Mouse (Mus musculus) kidney, embryonic 16.5 days (tissue): ENCODE data around the gene Il1rl1. TPM values are rescaled to one million over a fixed set of nuclear protein-coding genes. Genes with fewer than 3 reads are reported as not detected.

Experiments used
- ATAC-seq: fragments of 200-750 bp; cut with Nextera tagmentation; 2 replicates; pipeline ENCODE4 v1.8.0; 2017; ENCODE audit warnings: moderate TSS enrichment; ENCODE audit not compliant: low FRiP score, low TSS enrichment
- H3K27ac ChIP-seq: fragments of 300-500 bp; sonication (generic); 2 replicates; pipeline ENCODE4 v1.5.1; 2014; ENCODE audit warnings: low read length
- H3K27me3 ChIP-seq: fragments of 300-500 bp; sonication (generic); 2 replicates; pipeline ENCODE4 v1.6.1; 2014; ENCODE audit warnings: low read length, control low read depth, mixed read lengths; ENCODE audit not compliant: insufficient read depth
- H3K36me3 ChIP-seq: fragments of 300-500 bp; sonication (generic); 2 replicates; pipeline ENCODE4 v1.6.1; 2014; ENCODE audit warnings: low read length, control low read depth, mixed read lengths; ENCODE audit not compliant: insufficient read depth
- H3K4me1 ChIP-seq: fragments of 300-500 bp; sonication (generic); 2 replicates; pipeline ENCODE4 v1.6.1; 2014; ENCODE audit warnings: low read length, control low read depth, mixed read lengths; ENCODE audit not compliant: insufficient read depth
- H3K4me2 ChIP-seq: fragments of 300-500 bp; sonication (generic); replicated peaks from 2 replicates; pipeline ENCODE4 v1.6.1; 2014; ENCODE audit warnings: low read depth, low read length
- H3K4me3 ChIP-seq: fragments of 300-500 bp; sonication (generic); 2 replicates; pipeline ENCODE4 v1.5.1; 2014; ENCODE audit warnings: mild to moderate bottlenecking, low read length
- H3K9ac ChIP-seq: fragments of 300-500 bp; sonication (generic); replicated peaks from 2 replicates; pipeline ENCODE4 v1.6.1; 2014; ENCODE audit warnings: low read length
- H3K9me3 ChIP-seq: fragments of 300-500 bp; sonication (generic); 2 replicates; pipeline ENCODE4 v1.6.1; 2016; ENCODE audit warnings: low read length, control low read depth
- WGBS: fragments of 180-500 bp; shearing (Covaris S2); extraction: QIAGEN DNeasy Blood & Tissue Kit; methylation state at CpG from one replicate; pipeline ENCODE4 v1.1.7; 2014; 5-methylcytosine and 5-hydroxymethylcytosine counted together
- polyA plus RNA-seq: library from polyadenylated mRNA; unstranded; fragments of >200 nt; fragmentation: Nextera tagmentation; extraction: Ambion mirVana; gene quantifications from 2 replicates; pipeline ENCODE4 v1.2.1, GENCODE M21; 2015

The Il1rl1 gene
- polyA plus RNA-seq, 1 experiment from 2014 or later = 0.21 TPM

DNA sequence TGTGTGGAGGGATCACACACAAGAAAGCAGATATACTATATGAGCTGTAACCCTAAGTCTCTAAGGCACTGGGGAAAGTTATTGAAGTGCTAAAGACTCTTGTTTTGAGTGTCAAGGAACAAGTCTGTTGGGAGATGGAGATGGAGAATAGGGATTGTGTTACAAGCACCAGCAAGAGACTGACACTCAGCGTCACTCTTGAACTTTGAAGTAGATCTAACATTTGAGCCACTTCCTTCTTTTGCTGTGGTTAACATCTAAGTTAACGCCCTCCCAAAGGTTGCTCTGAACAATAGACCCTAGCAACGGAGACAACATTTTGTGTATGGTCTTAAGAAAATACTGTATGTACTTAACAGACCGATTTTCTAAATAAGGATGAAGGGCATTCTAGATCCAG, 44.3 kb downstream of the Il1rl1 start:
- no peak overlapping the region for H3K4me2 ChIP-seq
- ATAC-seq = no peak
- H3K4me3 ChIP-seq = no peak overlapping the region
- no peak overlapping the region for H3K9ac ChIP-seq
- H3K36me3 ChIP-seq = no peaks in the 10 kb centered on the region
- no peaks in the 10 kb centered on the region for H3K27me3 ChIP-seq
- no peaks in the 10 kb centered on the region for H3K4me1 ChIP-seq
- no peaks in the 10 kb centered on the region for H3K9me3 ChIP-seq
- WGBS = 81% methylated on average over 4 of the region's 4 CpGs
- H3K27ac ChIP-seq = no peak overlapping the region

DNA sequence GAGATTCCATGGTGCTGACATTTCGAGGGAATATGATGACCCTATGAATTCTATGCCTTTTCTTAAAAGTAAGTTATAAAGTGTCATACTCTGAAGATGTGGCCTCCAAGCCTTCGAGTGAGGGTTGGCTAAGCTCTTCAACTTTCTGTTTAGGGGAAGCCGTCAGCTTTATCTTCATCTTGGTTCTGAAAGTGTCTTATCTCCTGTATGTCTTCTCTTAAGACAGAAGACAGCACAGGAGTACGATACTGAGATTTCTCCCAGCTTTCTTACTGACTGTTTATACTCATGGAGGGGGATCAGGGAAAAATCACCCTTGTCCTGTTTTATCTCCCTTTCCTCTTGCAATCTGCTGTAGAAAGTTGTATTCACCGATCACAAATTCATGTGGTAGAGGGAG, 45.0 kb downstream of the Il1rl1 start:
- Histone ChIP-seq H3K4me1 (no peaks in the 10 kb centered on the region), H3K4me3 (no peak overlapping the region), H3K9me3 (no peaks in the 10 kb centered on the region), H3K4me2 (no peak overlapping the region), H3K36me3 (no peaks in the 10 kb centered on the region), H3K27ac (no peak overlapping the region), H3K9ac (no peak overlapping the region), H3K27me3 (no peaks in the 10 kb centered on the region)
- 90% methylated on average over 5 of the region's 5 CpGs for WGBS
- ATAC-seq = no peak

DNA sequence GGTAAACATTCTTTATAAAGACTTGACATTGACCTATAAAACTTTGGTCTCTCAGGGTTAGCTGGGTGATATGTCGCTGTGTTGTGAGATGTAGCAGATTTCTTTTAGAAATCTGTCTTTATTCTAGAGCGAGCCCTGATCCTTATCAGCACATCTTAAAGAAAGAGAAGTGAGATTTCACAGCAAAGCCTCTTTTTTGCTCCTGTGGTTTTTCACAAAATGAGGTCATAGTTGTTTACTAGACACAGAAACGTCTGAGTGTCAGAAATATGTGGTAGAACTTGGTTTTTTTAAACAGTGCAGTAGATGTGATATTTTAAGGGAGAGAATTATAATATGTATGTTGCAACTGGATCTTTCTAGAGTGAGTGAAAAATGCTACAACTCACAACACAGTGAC, 46.3 kb downstream of the Il1rl1 start:
- H3K9me3 ChIP-seq = no peaks in the 10 kb centered on the region
- H3K4me1 ChIP-seq = no peaks in the 10 kb centered on the region
- WGBS = 57% methylated on average over 3 of the region's 3 CpGs
- H3K27me3 ChIP-seq = no peaks in the 10 kb centered on the region
- no peaks in the 10 kb centered on the region for H3K36me3 ChIP-seq
- no peak overlapping the region for H3K4me3 ChIP-seq
- no peak for ATAC-seq
- H3K9ac ChIP-seq = no peak overlapping the region
- no peak overlapping the region for H3K27ac ChIP-seq
- no peak overlapping the region for H3K4me2 ChIP-seq

DNA sequence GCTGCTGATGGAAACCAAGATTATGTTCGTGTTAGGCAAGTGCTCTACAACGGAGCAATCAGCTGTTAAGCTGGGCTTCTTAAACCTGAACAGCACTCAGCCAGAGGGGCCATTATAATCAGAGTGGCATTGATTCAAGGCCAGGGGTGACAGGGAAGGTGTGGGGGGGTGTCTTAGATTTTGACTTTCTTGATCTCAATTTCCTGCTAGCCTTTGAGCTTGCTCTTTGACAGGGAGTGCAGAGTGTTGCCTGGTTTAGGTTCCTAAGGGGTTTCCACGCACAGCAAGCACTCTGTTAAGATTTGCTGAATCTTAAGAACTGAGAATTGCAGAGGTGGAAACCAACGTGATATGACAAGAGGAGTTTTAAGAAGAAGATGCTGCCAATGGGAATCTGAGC, 47.4 kb downstream of the Il1rl1 start:
- no peak for ATAC-seq
- H3K9ac ChIP-seq = no peak overlapping the region
- 61% methylated on average over 4 of the region's 4 CpGs for WGBS

DNA sequence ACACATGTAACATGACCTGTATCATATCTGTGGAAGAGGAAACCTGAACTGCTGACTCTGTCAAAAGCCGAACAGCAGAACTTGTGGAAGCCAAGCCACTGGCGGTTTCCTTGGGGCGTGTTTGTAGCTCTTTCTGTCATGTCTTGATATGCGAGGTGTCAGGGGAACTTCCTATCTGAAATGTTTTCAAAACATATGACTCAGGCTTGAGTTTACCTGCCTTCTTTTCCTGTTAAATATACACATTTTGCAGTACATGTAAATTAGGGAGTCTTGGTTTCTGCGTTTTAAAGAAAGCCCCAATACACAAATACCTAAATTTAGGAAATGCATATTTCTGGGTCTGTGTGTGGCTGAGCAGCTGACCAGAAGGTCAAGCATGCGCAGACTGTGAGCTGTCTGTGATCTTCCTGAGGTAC, 50.1 kb downstream of the Il1rl1 start:
- Histone ChIP-seq H3K27ac (no peak overlapping the region), H3K9me3 (no peaks in the 10 kb centered on the region), H3K4me3 (no peak overlapping the region), H3K27me3 (no peaks in the 10 kb centered on the region), H3K36me3 (no peaks in the 10 kb centered on the region), H3K4me2 (no peak overlapping the region), H3K4me1 (no peaks in the 10 kb centered on the region), H3K9ac (no peak overlapping the region)
- WGBS = 50% methylated on average over 6 of the region's 6 CpGs
- no peak for ATAC-seq

More for the DNA sequence above, 47.4 kb downstream of the Il1rl1 start:
- no peak overlapping the region for H3K27ac ChIP-seq
- H3K36me3 ChIP-seq = no peaks in the 10 kb centered on the region
- no peaks in the 10 kb centered on the region for H3K4me1 ChIP-seq
- H3K27me3 ChIP-seq = no peaks in the 10 kb centered on the region
- no peak overlapping the region for H3K4me3 ChIP-seq
- no peaks in the 10 kb centered on the region for H3K9me3 ChIP-seq
- no peak overlapping the region for H3K4me2 ChIP-seq

DNA sequence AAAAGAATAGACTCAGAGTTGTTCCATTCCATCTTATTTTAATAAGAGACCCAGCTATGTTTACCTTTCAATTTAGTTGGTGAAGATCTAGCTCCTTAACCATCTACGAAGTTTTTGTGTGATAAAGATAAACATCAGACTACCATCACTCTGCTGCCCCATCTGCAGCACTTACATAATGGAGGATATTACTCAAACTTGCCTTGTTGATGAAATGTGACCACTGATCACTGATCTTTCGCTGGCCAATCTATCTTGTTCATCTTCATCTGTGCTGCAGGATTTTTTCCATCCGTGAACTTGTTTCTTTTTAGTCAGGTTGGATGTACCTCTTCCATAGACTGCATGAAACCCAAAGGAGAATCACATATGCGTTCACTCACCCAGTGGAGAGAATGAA, 65.2 kb downstream of the Il1rl1 start:
- WGBS = 91% methylated on average over 4 of the region's 4 CpGs
- Histone ChIP-seq H3K9ac (no peak overlapping the region), H3K9me3 (no peaks in the 10 kb centered on the region), H3K4me2 (no peak overlapping the region), H3K27me3 (no peaks in the 10 kb centered on the region; the same call in 1 of the 2 replicates), H3K36me3 (no peaks in the 10 kb centered on the region), H3K4me1 (no peaks in the 10 kb centered on the region), H3K4me3 (no peak overlapping the region), H3K27ac (no peak overlapping the region)
- no peak for ATAC-seq

DNA sequence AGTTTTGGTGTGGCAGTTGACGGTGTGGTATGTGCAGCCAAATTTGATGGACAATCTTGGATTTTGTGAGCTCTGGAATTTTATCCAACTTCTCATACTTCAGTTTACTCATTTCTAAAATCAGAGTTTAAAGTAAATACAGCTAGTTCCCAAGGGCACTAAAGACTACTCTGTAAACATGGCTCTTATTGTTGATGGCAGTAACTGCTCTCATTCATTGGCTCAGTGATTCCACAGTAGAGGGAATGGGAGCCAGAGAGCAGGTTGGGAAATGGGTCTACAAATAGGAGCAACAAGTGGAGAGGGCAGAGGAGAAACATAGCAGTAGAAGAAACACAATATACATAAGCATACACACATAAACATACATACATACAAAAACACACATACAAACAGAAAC, 70.3 kb downstream of the Il1rl1 start:
- Histone ChIP-seq H3K9me3 (no peaks in the 10 kb centered on the region), H3K27me3 (no peaks in the 10 kb centered on the region; the same call in 1 of the 2 replicates), H3K4me3 (no peak overlapping the region), H3K27ac (no peak overlapping the region), H3K4me1 (no peaks in the 10 kb centered on the region), H3K9ac (no peak overlapping the region), H3K36me3 (no peaks in the 10 kb centered on the region), H3K4me2 (no peak overlapping the region)
- WGBS = 82% methylated on average over 1 of the region's 1 CpGs
- no peak for ATAC-seq

DNA sequence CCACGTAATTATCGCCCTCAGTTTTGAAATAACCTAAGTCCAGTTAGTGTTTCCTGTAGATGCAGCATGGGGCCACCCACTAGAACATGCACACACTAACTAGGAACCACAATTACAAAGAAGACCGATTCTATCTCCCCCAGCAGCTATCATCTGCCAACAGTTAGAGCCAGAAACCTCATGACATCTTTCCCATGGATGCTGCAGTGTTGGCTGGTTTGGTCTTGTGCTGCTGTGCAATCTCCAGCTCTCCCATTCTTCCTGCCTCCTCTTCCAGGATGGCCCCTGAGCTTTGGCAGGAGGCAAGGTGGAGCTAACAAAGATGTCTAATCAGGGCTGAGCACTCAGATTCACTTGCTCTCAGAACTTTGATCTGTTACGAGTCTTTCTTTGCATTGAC, 71.8 kb downstream of the Il1rl1 start:
- Histone ChIP-seq H3K36me3 (no peaks in the 10 kb centered on the region), H3K9me3 (no peaks in the 10 kb centered on the region), H3K4me1 (no peaks in the 10 kb centered on the region), H3K4me3 (no peak overlapping the region), H3K4me2 (no peak overlapping the region), H3K27me3 (no peaks in the 10 kb centered on the region), H3K27ac (no peak overlapping the region), H3K9ac (no peak overlapping the region)
- ATAC-seq = no peak
- 89% methylated on average over 4 of the region's 4 CpGs for WGBS

DNA sequence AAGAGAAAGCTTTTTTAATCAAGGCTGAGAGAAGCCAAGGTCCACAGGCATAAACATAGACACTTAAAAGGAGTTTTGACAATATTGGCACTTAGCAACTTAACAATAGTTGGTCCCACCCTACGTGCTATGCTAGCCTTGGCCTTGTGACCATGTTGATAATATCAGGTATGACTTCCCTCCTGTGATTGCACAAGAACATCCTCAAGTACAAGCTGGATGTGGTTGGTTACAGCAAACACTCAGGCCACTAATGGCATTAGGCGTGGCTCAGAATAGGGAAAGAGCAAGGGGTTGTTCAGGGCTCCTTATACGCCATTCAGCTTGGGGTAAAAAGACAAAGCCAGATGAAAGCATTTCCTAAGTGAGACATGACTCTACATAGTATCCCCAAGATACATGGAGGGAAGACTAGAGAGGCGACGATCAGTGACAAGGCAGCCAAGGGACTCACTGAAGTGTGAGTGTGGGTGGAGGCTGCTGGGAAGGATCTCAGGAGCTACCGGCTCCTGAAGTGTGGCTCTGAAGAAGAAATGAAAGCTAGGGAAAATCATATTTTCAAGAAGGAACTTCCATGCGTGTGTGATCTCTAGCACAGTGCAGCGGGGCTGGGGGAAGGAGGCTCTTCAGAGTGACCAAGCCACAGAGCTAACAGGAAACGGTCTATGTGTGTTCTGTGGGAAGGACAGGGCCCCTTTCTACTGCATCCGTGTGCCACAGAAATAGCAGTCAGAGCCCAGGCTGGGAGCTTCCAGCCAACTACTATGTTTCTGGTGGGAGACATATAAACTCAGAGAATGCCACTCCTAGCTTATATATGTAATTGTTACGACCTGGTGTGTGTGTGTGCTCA, 72.4 kb downstream of the Il1rl1 start:
- Histone ChIP-seq H3K36me3 (no peaks in the 10 kb centered on the region), H3K27ac (no peak overlapping the region), H3K4me1 (no peaks in the 10 kb centered on the region), H3K4me3 (no peak overlapping the region), H3K9me3 (no peaks in the 10 kb centered on the region), H3K27me3 (no peaks in the 10 kb centered on the region), H3K4me2 (no peak overlapping the region), H3K9ac (no peak overlapping the region)
- 84% methylated on average over 11 of the region's 11 CpGs for WGBS
- no peak for ATAC-seq

DNA sequence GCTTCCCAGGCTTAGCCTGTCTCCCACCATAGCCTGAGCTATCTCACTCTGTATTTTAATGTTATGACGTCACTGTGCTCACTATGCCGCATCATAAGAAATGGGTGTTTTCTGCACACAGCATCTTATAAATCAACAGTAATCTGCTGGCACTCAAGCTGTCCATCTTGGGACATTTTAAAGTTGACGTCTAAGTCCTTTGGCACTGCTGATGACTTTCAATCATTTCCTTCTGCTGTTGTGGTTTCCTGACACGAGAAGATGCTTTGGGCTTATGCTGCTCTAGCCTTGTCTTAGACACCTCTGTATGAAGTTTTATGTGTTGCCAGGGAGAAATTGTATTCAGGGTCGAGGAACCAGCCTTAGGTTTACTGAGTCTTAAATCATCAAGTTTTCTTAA, 75.2 kb downstream of the Il1rl1 start:
- 62% methylated on average over 5 of the region's 5 CpGs for WGBS
- no peak overlapping the region for H3K4me2 ChIP-seq
- ATAC-seq = no peak

More for the DNA sequence above, 75.2 kb downstream of the Il1rl1 start:
- Histone ChIP-seq H3K27me3 (no peaks in the 10 kb centered on the region), H3K4me1 (no peaks in the 10 kb centered on the region), H3K36me3 (no peaks in the 10 kb centered on the region), H3K9ac (no peak overlapping the region), H3K27ac (no peak overlapping the region), H3K9me3 (no peaks in the 10 kb centered on the region), H3K4me3 (no peak overlapping the region)
